Mouse (Mus musculus) embryonic stem cell, embryonic (primary cell): ENCODE results near the gene Sltm.

ENCODE experiments used
- CTCF ChIA-PET, 4 experiments: fragments of 300-600 bp in 2 of 4; fragments of 350-600 bp in 2 of 4; sonication (Branson Sonifier 250); formaldehyde crosslinking; loops; one replicate each; lab custom pipeline; 2022; ENCODE audit warnings: inconsistent platforms in 2 of 4; lab: Charles Lee
- POLR2A ChIA-PET, 4 experiments: fragments of 300-600 bp in 2 of 4; fragments of 350-600 bp in 2 of 4; sonication (Branson Sonifier 250); formaldehyde crosslinking; loops; one replicate each; lab custom pipeline; 2022; ENCODE audit warnings: antibody characterized with exemption in 4 of 4, inconsistent platforms in 1 of 4; lab: Charles Lee

The Sltm gene

GRCm38 (mm10) chr9:70543048-70543880, 710 bp downstream of the Sltm start:
- ChIA-PET CTCF (interaction anchor here in 1 of 4 experiments (1.0 kb wide), 1 partner anchor 9 kb away, joined by 3 read pairs; no protein-coding TSS in a partner anchor), POLR2A (interaction anchor here (0.5 to 23.4 kb wide), 58 partner anchors 8 to 776 kb away, joined by 3 to 296 read pairs (median 4); partner anchors contain the start of genes Mindy2 (in 2 of the 4), Rnf111 (in 2 of the 4), Ccnb2 (in 1 of the 4) and Gm10642 (in 1 of the 4))

DNA sequence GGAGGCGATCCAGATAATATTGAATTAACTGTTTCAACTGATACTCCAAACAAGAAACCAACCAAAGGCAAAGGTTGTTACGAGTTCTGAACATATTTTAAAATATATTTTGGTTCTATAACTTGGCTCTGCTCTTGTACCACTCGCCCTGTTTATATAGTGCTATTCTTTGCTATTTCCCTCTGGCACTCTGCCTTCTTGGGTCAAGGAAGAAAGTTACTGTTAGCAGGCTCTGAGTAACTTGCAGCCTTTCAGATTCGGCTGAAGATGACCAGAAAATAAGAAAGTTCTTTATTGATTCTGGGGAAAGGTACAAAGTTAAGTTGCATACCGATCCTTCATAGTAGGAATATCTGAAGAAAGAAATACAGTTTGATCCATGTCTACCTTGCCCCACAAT, 1.4 kb downstream of the Sltm start:
- ChIA-PET CTCF (no interaction called here), POLR2A (interaction anchor here in 2 of 4 experiments (0.5 to 23.4 kb wide), 11 partner anchors 10 to 351 kb away, joined by 3 to 296 read pairs (median 7); partner anchors contain the start of gene Ccnb2 (in 1 of the 2))

- ChIA-PET POLR2A (interaction anchor here in 2 of 4 experiments (1.2 to 23.4 kb wide), 5 partner anchors 17 to 125 kb away, joined by 3 to 296 read pairs (median 10); partner anchors contain the start of gene Ccnb2 (in 1 of the 2)), CTCF (no interaction called here)
Measured at GRCm38 (mm10) chr9:70544831-70545230, 2.3 kb downstream of the Sltm start.

GRCm38 (mm10) chr9:70546576-70546975, 4.0 kb downstream of the Sltm start:
- POLR2A ChIA-PET = interaction anchor here in 3 of 4 experiments (0.6 to 23.4 kb wide), 13 partner anchors 9 to 306 kb away, joined by 3 to 296 read pairs (median 5); no protein-coding TSS in a partner anchor

DNA sequence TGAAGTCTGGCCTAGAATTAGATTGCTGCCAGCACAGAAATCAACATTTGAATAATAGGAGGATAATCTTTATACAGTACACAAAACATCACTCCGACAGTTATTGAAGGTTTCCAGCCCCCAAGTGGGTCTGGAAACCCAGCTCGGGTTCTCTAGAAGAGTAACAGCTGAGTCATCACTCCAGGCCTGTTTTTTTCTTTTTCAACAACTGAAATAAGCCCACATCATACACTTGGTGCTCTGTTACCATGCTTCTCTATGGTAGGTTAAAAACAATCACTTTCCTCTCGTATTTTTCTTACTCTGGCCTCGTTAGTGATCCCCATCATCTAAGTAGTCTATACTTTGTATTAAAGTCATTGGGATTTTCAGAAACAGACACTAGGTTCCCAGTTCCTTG, 5.8 kb downstream of the Sltm start:
- ChIA-PET CTCF (no interaction called here), POLR2A (interaction anchor here in 3 of 4 experiments (0.5 to 23.4 kb wide), 17 partner anchors 10 to 300 kb away, joined by 3 to 296 read pairs (median 3); partner anchors contain the start of gene Ccnb2 (in 1 of the 3))

More at GRCm38 (mm10) chr9:70546576-70546975, 4.0 kb downstream of the Sltm start:
- CTCF ChIA-PET = interaction anchor here in 1 of 4 experiments (0.7 kb wide), 1 partner anchor 162 kb away, joined by 6 read pairs; no protein-coding TSS in a partner anchor

DNA sequence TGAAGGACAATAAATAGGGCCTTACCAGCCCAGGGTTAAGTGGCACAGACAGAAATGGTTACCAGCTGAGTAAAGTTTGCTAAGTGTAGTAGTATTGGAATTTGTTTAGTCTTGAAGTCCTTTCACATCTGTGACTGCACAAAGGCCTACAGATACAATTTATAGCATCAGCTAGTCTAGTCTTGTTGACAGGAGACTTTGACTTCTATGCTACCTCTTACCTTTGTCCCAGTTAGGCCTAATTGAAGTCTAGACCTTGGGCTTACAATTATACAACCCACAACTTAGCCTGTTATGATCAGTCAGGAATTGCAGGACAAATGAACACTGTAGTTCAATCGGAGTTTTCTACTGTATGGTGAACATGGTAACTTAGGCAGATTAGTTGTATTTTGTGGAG, 9.0 kb downstream of the Sltm start:
- ChIA-PET CTCF (interaction anchor here in 1 of 4 experiments (1.7 kb wide), 1 partner anchor 8 kb away, joined by 3 read pairs; no protein-coding TSS in a partner anchor), POLR2A (interaction anchor here in 2 of 4 experiments (1.6 to 24.3 kb wide), 4 partner anchors 1 to 10 kb away, joined by 4 to 296 read pairs (median 151); partner anchors contain the start of gene Sltm (in 2 of the 2))

DNA sequence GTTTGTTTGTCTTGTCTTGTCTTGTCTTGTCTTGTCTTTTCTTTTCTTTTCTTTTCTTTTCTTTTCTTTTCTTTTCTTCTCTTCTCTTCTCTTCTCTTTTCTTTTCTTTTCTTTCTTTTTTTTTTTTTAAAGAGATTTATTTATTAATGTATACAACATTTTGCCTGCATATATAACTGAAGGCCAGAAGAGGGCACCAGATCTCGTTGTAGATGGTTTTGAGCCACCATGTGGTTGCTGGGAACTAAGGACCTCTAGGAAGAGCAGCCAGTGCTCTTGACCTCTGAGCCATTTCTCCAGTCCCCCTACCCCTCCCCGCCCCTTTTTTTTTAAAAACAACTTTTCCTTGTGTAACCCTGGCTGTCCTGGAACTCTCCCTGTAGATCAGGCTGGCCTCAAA, 9.7 kb downstream of the Sltm start:
- ChIA-PET POLR2A (interaction anchor here in 2 of 4 experiments (0.8 to 24.3 kb wide), 4 partner anchors 2 to 70 kb away, joined by 3 to 296 read pairs (median 151); partner anchors contain the start of gene Sltm (in 2 of the 2)), CTCF (interaction anchor here in 2 of 4 experiments (0.6 to 1.7 kb wide), 2 partner anchors 9 to 67 kb away, joined by 3 read pairs; no protein-coding TSS in a partner anchor)

DNA sequence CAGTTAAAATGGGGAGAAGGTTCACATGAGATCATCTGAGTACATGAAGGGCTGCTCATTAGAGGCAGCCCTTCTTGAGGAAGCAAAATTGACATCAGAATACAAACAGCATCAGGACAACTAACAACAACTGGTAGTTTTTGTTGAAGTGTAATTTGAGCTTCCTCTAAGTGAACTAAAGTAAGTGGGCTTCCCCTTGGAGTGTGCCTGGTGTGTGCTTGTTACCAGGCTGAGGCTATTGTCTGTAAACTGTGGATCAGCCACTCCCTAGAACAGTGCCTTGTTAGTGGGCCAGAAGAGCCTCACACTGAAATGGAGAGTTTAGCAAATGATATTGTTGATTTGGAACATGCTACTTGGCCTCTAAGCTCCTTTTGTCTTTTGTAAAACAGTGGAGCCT, 12.9 kb downstream of the Sltm start:
- ChIA-PET CTCF (interaction anchor here in 1 of 4 experiments (1.0 kb wide), 1 partner anchor 15 kb away, joined by 3 read pairs; no protein-coding TSS in a partner anchor), POLR2A (interaction anchor here (0.7 to 24.3 kb wide), 9 partner anchors 5 to 240 kb away, joined by 3 to 296 read pairs (median 5); partner anchors contain the start of gene Sltm (in 3 of the 4))

DNA sequence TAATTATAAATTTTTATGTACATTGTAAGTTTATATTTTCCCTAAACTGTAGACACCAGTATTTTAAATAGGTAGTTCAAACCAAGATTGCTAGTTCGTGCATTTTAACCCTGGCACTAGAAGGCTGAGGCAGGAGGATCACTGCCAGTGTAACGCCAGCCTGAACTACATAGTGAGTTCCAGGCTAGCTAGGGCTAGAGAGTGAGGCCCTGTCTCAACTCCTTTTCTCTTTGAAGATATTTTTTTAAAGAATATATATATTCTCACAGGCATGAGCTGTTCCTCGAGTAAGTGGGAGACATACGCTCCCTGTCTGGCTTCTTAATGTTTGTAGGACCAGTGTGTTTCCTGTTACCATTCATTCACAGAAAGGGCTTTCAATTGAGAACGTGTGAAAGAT, 14.2 kb downstream of the Sltm start:
- CTCF ChIA-PET = interaction anchor here in 1 of 4 experiments (0.6 kb wide), 1 partner anchor 211 kb away, joined by 3 read pairs; no protein-coding TSS in a partner anchor
- POLR2A ChIA-PET = interaction anchor here in 3 of 4 experiments (1.0 to 24.3 kb wide), 5 partner anchors 5 to 15 kb away, joined by 4 to 296 read pairs (median 10); partner anchors contain the start of gene Sltm (in 3 of the 3)

DNA sequence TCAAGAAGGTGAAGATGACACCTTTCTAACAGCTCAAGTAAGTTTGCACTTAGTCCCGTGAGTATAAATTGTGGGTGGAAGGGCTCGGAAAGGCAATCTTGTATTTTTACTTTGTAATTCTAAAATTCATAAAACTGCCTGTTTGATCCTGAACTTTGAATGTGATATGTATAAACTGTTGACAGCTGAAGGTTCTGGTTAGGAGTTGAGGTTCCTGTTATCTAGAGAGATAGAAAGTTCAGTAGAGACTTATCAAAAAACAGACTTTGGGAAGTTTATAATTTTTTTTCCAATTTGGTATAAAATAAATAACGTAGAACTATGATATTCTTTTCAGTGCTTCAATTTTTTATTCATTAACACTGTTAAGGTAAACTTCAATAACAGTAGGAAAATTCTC, 20.3 kb downstream of the Sltm start:
- POLR2A ChIA-PET = interaction anchor here in 1 of 4 experiments (1.0 to 24.3 kb wide), 2 partner anchors 12 to 29 kb away, joined by 3 to 296 read pairs; partner anchors contain the start of gene Sltm
- CTCF ChIA-PET = no interaction called here

GRCm38 (mm10) chr9:70567651-70568050, 25.1 kb downstream of the Sltm start:
- POLR2A ChIA-PET = interaction anchor here in 1 of 4 experiments (0.6 to 24.3 kb wide), 2 partner anchors 17 to 54 kb away, joined by 3 to 296 read pairs; partner anchors contain the start of gene Sltm

GRCm38 (mm10) chr9:70570351-70570750, 27.8 kb downstream of the Sltm start:
- ChIA-PET CTCF (interaction anchor here in 1 of 4 experiments (0.9 to 1.6 kb wide), 2 partner anchors 15 to 160 kb away, joined by 3 read pairs; no protein-coding TSS in a partner anchor), POLR2A (interaction anchor here in 2 of 4 experiments (1.0 to 24.3 kb wide), 11 partner anchors 11 to 150 kb away, joined by 3 to 296 read pairs (median 5); partner anchors contain the start of genes Ccnb2 (in 1 of the 2) and Sltm (in 1 of the 2))

More at GRCm38 (mm10) chr9:70567651-70568050, 25.1 kb downstream of the Sltm start:
- CTCF ChIA-PET = interaction anchor here in 2 of 4 experiments (0.5 to 0.6 kb wide), 2 partner anchors 75 to 949 kb away, joined by 3 to 10 read pairs; no protein-coding TSS in a partner anchor

DNA sequence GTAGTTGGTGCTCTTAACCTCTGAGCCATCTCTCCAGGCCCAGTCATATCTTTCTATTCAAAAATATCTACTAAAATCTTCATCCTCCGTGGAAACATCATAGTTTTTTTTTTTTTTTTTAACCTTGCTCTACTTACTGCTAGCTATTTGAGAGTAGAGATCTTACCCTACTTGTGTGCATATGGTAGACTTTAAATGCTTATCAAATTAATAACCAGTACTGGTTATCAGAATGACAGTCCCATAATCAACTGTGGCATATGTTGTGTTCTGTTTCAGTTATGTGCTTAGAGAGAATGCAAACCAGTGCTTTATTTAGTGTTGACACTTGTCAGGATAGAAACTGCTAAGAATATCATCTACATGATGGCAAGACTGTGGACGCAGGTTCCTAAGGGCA, 35.6 kb downstream of the Sltm start:
- ChIA-PET CTCF (no interaction called here), POLR2A (interaction anchor here in 1 of 4 experiments (0.6 to 0.7 kb wide), 2 partner anchors 11 to 200 kb away, joined by 3 read pairs; no protein-coding TSS in a partner anchor)

GRCm38 (mm10) chr9:70580956-70581355, 38.4 kb downstream of the Sltm start:
- ChIA-PET POLR2A (interaction anchor here in 1 of 4 experiments (1.3 to 1.8 kb wide), 2 partner anchors 12 to 38 kb away, joined by 7 read pairs; partner anchors contain the start of gene Sltm), CTCF (interaction anchor here in 1 of 4 experiments (0.7 kb wide), 1 partner anchor 548 kb away, joined by 4 read pairs; no protein-coding TSS in a partner anchor)

GRCm38 (mm10) chr9:70584641-70585040, 42.1 kb downstream of the Sltm start:
- CTCF ChIA-PET = interaction anchor here in 1 of 4 experiments (0.6 kb wide), 1 partner anchor 340 kb away, joined by 3 read pairs; no protein-coding TSS in a partner anchor
- POLR2A ChIA-PET = interaction anchor here in 3 of 4 experiments (0.6 to 3.0 kb wide), 16 partner anchors 10 to 176 kb away, joined by 3 to 13 read pairs (median 4); partner anchors contain the start of gene Sltm (in 1 of the 3)

- POLR2A ChIA-PET = interaction anchor here in 3 of 4 experiments (0.6 to 3.0 kb wide), 10 partner anchors 9 to 177 kb away, joined by 3 to 13 read pairs (median 4); no protein-coding TSS in a partner anchor
- CTCF ChIA-PET = interaction anchor here in 1 of 4 experiments (0.6 kb wide), 1 partner anchor 340 kb away, joined by 3 read pairs; no protein-coding TSS in a partner anchor
Measured at GRCm38 (mm10) chr9:70585172-70585571, 42.6 kb downstream of the Sltm start.

DNA sequence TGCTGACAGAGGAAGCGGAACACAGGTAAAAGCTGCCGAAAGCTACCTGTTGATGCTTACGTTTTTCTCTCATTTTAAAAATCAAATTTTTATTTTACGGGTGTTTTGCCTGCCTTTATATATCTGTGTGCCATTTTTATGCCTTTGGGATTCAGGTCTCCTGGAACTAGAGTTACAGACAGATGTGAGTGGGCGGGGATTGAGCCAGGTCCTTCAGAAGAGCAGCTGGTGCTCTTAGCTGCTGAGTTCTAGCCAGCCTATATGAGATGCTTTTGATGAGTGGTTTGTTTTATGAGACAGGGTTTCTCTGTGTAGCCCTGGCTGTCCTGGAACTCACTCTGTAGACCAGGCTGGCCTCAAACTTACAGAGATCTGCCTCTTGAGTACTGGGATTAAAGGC, 44.6 kb downstream of the Sltm start:
- CTCF ChIA-PET = no interaction called here
- POLR2A ChIA-PET = interaction anchor here in 2 of 4 experiments (0.6 to 1.3 kb wide), 3 partner anchors 19 to 113 kb away, joined by 3 read pairs; no protein-coding TSS in a partner anchor
